ENCODE assay signal across 8 mouse cellular contexts in genomic region chr10:75318206-75318605, GRCm38 (mm10). TPM values are rescaled to one million over a fixed set of nuclear protein-coding genes. Genes with fewer than 3 reads are reported as not detected.
DNase-seq lines count a peak whose midpoint lies in the region; ATAC-seq lines count a peak whose summit lies in the region.

No protein-coding gene starts in this region.

- H3K36me3 ChIP-seq in hindbrain, embryonic 10.5 days: peaks cover 2% of the 10 kb centered on the region
- H3K36me3 ChIP-seq in hindbrain, embryonic 11.5 days (ENCODE audit: control insufficient read depth, insufficient read depth, low read length): no peaks in the 10 kb centered on the region
- no peaks in the 10 kb centered on the region for H3K36me3 ChIP-seq in hindbrain, embryonic 15.5 days
- no peaks in the 10 kb centered on the region for H3K36me3 ChIP-seq in midbrain, embryonic 12.5 days

- ATAC-seq in hindbrain, embryonic 11.5 days (ENCODE audit: low FRiP score): no peak
- no peak for ATAC-seq in hindbrain, embryonic 15.5 days (ENCODE audit: low FRiP score, low read depth)
- ATAC-seq in midbrain, embryonic 12.5 days (ENCODE audit: low FRiP score, low read depth): no peak

- no peak for DNase-seq in hindbrain, embryonic 10.5 days (ENCODE audit: low spot score)
- no peak for DNase-seq in hindbrain, embryonic 11.5 days (ENCODE audit: low spot score)
- DNase-seq in frontal cortex, adult 2 months (ENCODE audit: extremely low spot score in 1 of 2, low spot score in 1 of 2): no peak
- no peak for DNase-seq in ovary, postnatal 36 days (ENCODE audit: low spot score)
- DNase-seq in cerebellum, adult 8-10 months: no peak

- H3K9ac ChIP-seq in hindbrain, embryonic 11.5 days (ENCODE audit: low read depth, low read length): no peak overlapping the region
- no peak overlapping the region for H3K9ac ChIP-seq in hindbrain, embryonic 15.5 days
- no peak overlapping the region for H3K9ac ChIP-seq in midbrain, embryonic 12.5 days (replicated peaks)

- H3K27ac ChIP-seq in hindbrain, embryonic 10.5 days: no peak overlapping the region
- H3K27ac ChIP-seq in hindbrain, embryonic 11.5 days (ENCODE audit: low read depth, low read length): no peak overlapping the region
- peak overlapping the region; percentile 100 for H3K27ac ChIP-seq in brown adipose tissue, adult 24 weeks (replicated peaks; ENCODE audit: low read depth, low read length)
- H3K27ac ChIP-seq in hindbrain, embryonic 15.5 days (replicated peaks): no peak overlapping the region
- H3K27ac ChIP-seq in midbrain, embryonic 12.5 days (replicated peaks): no peak overlapping the region

- H3K4me3 ChIP-seq in hindbrain, embryonic 10.5 days: 0 out of 2 replicates have a peak overlapping the region, but pooled peaks have one; percentile 56
- H3K4me3 ChIP-seq in hindbrain, embryonic 11.5 days (ENCODE audit: low read depth, low read length): no peak overlapping the region
- peak overlapping the region; percentile 92 for H3K4me3 ChIP-seq in brown adipose tissue, adult 24 weeks (ENCODE audit: insufficient read depth, low read depth, low read length)
- H3K4me3 ChIP-seq in hindbrain, embryonic 15.5 days: peak overlapping the region; percentile 37
- no peak overlapping the region for H3K4me3 ChIP-seq in midbrain, embryonic 12.5 days

- 83% methylated on average over 6 of the region's 6 CpGs for WGBS in hindbrain, embryonic 10.5 days
- WGBS in hindbrain, embryonic 11.5 days: 79% methylated on average over 6 of the region's 6 CpGs
- 83% methylated on average over 6 of the region's 6 CpGs for WGBS in hindbrain, embryonic 15.5 days
- WGBS in midbrain, embryonic 12.5 days: 81% methylated on average over 6 of the region's 6 CpGs

- no peak overlapping the region for H3K4me2 ChIP-seq in hindbrain, embryonic 11.5 days (replicated peaks; ENCODE audit: low read depth, low read length)
- H3K4me2 ChIP-seq in hindbrain, embryonic 15.5 days: peak overlapping the region; percentile 52; the same call in 1 of the 2 replicates
- H3K4me2 ChIP-seq in midbrain, embryonic 12.5 days (replicated peaks): 0 out of 2 replicates have a peak overlapping the region, but pooled peaks have one; percentile 50

- no peaks in the 10 kb centered on the region for H3K9me3 ChIP-seq in hindbrain, embryonic 10.5 days
- H3K9me3 ChIP-seq in hindbrain, embryonic 11.5 days (ENCODE audit: control insufficient read depth, low read length): no peaks in the 10 kb centered on the region
- no peaks in the 10 kb centered on the region for H3K9me3 ChIP-seq in hindbrain, embryonic 15.5 days
- H3K9me3 ChIP-seq in midbrain, embryonic 12.5 days: no peaks in the 10 kb centered on the region

- peaks cover 40% of the 10 kb centered on the region for H3K4me1 ChIP-seq in hindbrain, embryonic 10.5 days (replicated peaks)
- H3K4me1 ChIP-seq in hindbrain, embryonic 11.5 days (replicated peaks; ENCODE audit: control insufficient read depth, insufficient read depth, low read length): no peaks in the 10 kb centered on the region
- peaks cover 24% of the 10 kb centered on the region for H3K4me1 ChIP-seq in brown adipose tissue, adult 24 weeks (ENCODE audit: control insufficient read depth, insufficient read depth, insufficient read length, low read length)
- H3K4me1 ChIP-seq in hindbrain, embryonic 15.5 days (replicated peaks): peaks cover 12% of the 10 kb centered on the region
- H3K4me1 ChIP-seq in midbrain, embryonic 12.5 days: peaks cover 14% of the 10 kb centered on the region

- H3K27me3 ChIP-seq in hindbrain, embryonic 10.5 days (ENCODE audit: insufficient read depth, poor library complexity, severe bottlenecking): peaks cover 53% of the 10 kb centered on the region
- peaks cover 22% of the 10 kb centered on the region for H3K27me3 ChIP-seq in hindbrain, embryonic 11.5 days (ENCODE audit: control insufficient read depth, insufficient read depth, low read length)
- peaks cover 23% of the 10 kb centered on the region for H3K27me3 ChIP-seq in hindbrain, embryonic 15.5 days
- peaks cover 43% of the 10 kb centered on the region for H3K27me3 ChIP-seq in midbrain, embryonic 12.5 days

RNA-seq across cellular contexts. Expression of gene Adora2a, which starts 1.5 kb away (rescaled TPM):
- polyA plus RNA-seq in hindbrain, embryonic 10.5 days (2016; fragmentation: Nextera tagmentation; extraction: Ambion mirVana): 2.2 and 2.4 TPM in 2 replicates
- 4.1 and 5.0 TPM in 2 replicates for polyA plus RNA-seq in hindbrain, embryonic 11.5 days (2014; fragmentation: Nextera tagmentation; extraction: Ambion mirVana)
- 3.8 and 5.0 TPM in 2 replicates for polyA plus RNA-seq in brown adipose tissue, adult 24 weeks (2012; ENCODE audit: insufficient read depth, insufficient read length, missing spikeins)
- polyA plus RNA-seq in hindbrain, embryonic 15.5 days (2015; fragmentation: Nextera tagmentation; extraction: Ambion mirVana): 3.5 and 4.1 TPM in 2 replicates
- 1.7 and 2.7 TPM in 2 replicates for polyA plus RNA-seq in midbrain, embryonic 12.5 days (2016; fragmentation: Nextera tagmentation; extraction: Ambion mirVana)
- polyA plus RNA-seq in frontal cortex, adult 2 months (2012; rRNA removed): 9.6 and 13.3 TPM in 2 replicates

Comparison
In these comparisons a context has a peak if more than half of its experiments do, and no peak if none do; other contexts are left out.
1. H3K4me3 ChIP-seq: peak in hindbrain, embryonic 10.5 days (single experiment), brown adipose tissue, adult 24 weeks (single experiment) and hindbrain, embryonic 15.5 days (single experiment); none in hindbrain, embryonic 11.5 days (single experiment) and midbrain, embryonic 12.5 days (single experiment).